Mouse (Mus musculus) mesoderm, embryonic 11.5 days (tissue): ENCODE measurements around the gene Olfr872.
"Not testable (repeated sequence)": the region's sequence is repeated elsewhere in the genome, so short reads cannot be mapped to it uniquely, and the experiment has no call there.

Experiments used
- DNase-seq: peaks from one replicate; pipeline ENCODE4 v3.0.0-alpha.2; 2012; ENCODE audit warnings: low read depth, low spot score

The Olfr872 gene

DNA sequence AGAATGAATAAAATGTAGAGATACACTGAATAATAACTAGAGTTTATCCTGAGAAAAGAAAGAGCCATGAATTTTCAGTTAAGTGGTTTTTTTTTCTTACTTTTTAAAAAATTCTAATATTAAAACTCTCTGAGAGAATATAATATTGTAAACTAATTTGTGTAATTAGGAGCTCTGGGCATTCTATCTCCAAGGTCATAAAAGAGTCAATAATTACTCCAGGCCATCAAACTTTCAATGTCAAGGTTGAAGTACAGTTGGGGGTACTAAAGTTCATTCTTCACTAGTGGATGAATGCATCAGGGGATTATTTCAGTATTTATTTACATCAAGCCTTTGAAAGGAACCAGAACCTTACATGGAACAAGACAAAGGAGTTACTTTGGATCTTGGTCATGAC is at the start of gene Olfr872:
Gene Olfr872, plus strand, starts transcription at position 301 of the 400 bp plus-strand sequence.
- no peak for DNase-seq

DNA sequence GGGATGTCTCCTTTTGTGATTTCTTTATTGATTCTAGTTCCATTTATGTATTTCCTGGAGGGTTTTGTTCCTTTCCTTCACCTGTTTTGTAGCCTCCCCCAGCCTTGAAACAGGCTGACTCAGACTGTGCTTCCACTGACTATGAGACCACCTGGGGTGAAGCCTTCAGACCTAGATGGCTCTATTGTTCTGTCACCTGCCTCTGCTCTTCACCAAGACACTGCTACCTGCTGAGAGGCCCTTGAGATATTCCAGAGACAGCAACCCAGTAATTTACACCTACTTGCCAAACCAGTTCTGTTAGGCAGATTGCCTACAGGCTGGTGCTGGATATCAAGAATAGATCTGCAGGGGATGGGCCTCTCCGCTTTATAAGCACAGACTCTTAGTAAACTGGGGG is 34.8 kb upstream of the Olfr872 start:
- no peak for DNase-seq

DNA sequence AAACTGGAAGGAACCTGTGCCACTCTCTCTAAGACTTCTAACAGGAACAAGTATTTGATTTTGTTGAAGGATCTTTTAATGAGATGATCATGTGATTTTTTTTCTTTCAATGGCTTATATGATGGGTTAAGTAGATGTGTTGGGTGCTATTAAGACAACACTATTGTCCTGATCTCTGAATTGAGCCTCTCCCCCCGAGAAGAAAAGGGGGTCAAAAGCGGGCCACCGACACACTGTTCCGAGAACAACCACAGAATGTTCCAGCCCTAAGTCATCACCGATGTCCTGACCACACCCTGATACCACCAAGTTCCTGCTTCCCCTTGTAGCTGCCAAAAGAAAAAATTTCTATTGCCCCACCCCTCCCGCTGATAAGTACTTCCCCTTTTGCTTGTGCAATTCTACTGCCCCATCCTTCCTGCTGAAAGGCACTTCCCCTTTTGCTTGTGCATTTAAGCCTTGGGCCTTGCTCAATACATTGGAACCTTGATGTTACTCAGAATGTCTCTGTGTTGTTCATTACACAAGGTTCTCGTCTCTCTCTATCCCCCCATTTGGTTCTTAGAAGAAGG is 33.4 kb upstream of the Olfr872 start:
- not testable (repeated sequence) for DNase-seq

DNA sequence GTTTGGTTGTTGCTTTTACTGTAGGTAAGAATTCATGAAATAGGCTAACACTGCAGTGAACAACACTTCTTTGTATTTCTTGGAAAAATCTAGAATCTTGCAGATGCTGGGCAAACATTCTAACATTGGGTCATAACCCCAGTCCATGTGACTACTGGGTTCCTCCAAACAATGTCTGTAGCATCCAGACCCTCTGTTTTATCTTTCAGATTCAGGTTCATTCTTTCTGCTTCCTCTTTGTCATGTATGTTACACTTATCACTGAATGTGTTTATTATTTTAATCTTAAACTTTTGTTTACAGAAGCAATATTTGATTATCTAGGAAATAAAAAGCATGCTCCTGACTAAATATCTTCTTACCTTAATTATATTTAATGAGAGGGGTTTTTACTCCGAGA is 26.1 kb upstream of the Olfr872 start:
- DNase-seq = no peak

DNA sequence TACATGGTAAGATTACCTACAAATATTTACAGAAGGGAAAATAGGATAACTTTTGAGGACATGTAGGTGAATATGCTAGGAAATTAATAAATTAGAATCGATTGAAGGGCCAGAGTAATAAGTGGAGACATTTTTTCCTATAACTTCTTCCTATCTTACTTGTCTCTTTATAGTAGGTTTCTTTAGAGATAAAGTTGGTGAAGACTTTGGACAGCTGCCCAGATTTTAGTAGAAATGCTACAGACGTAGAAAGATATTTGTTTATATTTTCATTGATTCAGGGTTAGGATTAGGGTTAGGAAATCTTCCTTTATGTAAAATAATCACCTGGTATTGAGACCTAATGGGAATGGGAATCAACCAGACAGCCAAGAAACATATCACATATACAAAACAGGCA is 25.4 kb upstream of the Olfr872 start:
- no peak for DNase-seq

DNA sequence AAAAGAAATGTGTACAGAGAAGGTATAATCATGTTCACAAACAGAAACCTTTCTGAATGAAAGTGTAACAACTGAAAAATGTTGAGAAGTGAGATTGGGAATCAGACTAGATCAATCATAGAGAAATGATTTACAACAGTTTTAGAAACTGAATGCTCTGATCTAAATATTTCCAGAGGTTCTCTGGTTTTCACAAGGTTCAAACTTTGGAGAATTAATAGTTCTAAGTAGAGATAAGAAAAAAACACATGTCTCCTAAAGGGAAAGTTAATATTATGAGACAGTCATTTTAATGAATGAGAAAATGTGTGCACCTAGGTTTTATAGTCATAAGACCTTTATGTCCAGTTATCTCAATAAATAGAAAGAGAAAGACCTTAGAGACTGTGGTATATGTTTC is 25.0 kb upstream of the Olfr872 start, which contains the start of gene Olfr871:
Gene Olfr871, plus strand, starts transcription at position 301 of the 400 bp plus-strand sequence.
- DNase-seq = no peak

DNA sequence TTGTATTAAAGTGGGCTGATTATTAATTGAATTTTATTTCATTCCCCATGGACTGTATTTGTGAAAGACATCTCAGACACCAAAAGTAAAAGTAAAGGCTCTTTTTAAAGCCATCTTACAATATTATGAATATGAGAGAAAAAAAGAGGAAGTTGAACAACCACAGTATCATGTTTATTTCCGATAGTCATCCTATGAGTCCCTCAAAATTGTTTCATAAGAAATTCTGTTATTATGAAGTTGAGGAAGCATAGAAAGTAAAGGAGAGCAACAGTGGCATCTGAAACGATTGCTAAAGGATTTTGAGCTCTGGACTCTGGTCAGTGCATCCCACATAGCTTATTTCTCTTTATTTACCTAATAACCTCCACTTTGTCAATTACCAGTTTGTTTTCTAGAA is 459 bp downstream of the Olfr872 start:
- no peak for DNase-seq

DNA sequence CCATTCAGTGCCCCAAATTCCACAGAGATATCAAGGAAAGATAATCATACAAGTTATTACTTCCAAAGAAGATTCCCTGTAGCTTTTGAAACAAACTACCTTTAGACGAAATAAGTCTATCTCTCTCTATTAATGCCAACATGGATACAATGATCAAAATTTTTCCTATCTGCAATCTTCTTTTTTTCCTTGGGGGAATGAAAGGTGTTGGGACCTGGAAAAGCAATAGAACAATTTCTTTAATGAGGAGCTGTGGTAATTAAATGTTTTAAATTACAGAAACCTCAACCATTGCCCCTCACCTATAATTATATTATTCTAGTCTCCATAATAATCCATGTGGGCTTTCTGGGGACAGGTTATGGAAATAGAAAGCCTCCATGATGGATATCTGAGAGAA is 45.1 kb downstream of the Olfr872 start, which contains the start of gene Olfr39:
Gene Olfr39, plus strand, starts transcription at position 301 of the 400 bp plus-strand sequence.
- no peak for DNase-seq

DNA sequence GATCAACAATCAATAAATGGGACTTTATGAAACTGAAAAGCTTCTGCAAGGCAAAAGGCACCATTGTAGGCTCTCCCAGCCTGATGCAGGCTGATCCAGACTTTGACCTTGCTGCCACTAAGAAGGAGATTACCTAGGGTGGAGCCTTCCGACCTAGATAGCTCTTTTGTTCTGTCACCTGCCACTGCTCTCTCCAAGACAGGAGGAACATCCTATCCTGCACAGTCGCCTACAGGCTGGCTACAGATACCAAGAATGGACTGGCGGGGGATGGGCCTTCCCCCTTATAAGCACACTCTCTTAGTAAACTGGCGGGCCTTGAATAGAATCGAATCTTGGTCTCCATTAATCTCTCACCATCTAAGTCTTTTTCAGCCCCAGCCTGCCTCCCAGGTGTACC is 58.6 kb downstream of the Olfr872 start:
- DNase-seq = not testable (repeated sequence)

DNA sequence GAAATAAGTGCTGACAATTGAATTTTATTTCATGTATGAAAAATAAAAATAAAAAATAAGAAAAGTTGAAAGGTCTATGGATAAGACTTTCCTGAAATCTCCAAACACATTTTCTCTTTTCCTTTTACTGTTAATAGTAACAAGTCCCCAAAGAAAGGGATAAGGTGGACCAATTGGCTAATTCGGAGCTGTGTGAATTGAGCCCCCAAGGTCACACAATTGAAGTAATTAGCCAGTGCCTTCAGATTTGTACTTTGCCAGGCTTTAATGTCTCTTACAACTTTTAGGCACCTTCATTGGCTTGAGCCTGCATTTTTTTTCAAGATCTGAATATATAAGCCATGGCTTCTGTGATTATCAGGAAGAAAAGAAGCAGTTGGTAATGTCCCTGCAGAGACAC is 61.3 kb downstream of the Olfr872 start, which contains the start of gene Olfr873:
Gene Olfr873, plus strand, starts transcription at position 301 of the 400 bp plus-strand sequence.
- DNase-seq = no peak
